Mouse (Mus musculus): ENCODE measurements around the gene Prkn.

- TF ChIP-seq FLI1 (IDR thresholded peaks at IDR 0.05; ENCODE audit: low read length) (no peak), GATA1 (IDR thresholded peaks at IDR 0.05; ENCODE audit: borderline replicate concordance, low read length) (no peak)
Measured at GRCm38 (mm10) chr17:11912136-11912535, 1072.0 kb downstream of the Prkn start.
